Mouse (Mus musculus): ENCODE data around the gene Zswim2. TPM values are rescaled to one million over a fixed set of nuclear protein-coding genes. Genes with fewer than 3 reads are reported as not detected.
"Not testable (repeated sequence)": the region's sequence is repeated elsewhere in the genome, so short reads cannot be mapped to it uniquely, and the experiment has no call there.

Gene Zswim2
- not detected for polyA plus RNA-seq (2012; fragmentation: generic; extraction: Trizol)

DNA sequence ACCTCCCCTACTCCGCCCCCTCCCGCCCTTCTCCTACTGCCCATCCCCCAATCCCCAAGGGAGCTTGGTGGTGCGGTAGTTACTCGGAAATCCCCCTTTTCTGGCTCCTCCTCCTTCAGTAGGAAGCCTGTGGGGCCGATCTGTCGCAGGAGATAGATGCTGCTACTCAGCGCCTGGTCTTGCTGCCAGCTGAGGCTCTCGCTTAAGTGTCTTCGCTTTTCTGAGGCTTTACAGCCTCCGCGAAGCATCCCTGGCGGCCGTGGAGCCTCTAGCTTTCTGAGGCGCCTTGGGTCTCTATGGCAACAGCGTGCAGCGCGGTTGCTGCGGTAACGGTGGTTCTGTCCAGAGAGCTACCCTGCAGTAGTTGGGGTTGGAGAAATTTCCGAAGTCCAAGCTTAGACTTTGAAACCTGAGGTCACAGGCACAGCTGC, at the start of gene Zswim2:
Gene Zswim2, minus strand, starts transcription at position 298 of the 431 bp plus-strand sequence.
- H3K79me2 ChIP-seq (ENCODE audit: control insufficient read depth, insufficient read depth): no peaks in the 10 kb centered on the region
- no peak within 1 kb of the TSS for H3ac ChIP-seq (ENCODE audit: control insufficient read depth, insufficient read length)
- no peak for TF ChIP-seq SRF (IDR thresholded peaks at IDR 0.05; ENCODE audit: control insufficient read depth, insufficient read length, low read depth)
- TF ChIP-seq TCF3 (IDR thresholded peaks at IDR 0.05; ENCODE audit: insufficient read length, low read depth): no peak
- TF ChIP-seq MYOG (IDR thresholded peaks at IDR 0.05; ENCODE audit: control insufficient read depth in 1 of 3, insufficient read depth in 1 of 3, insufficient read length in 2 of 3, low read depth in 2 of 3): no peak
- TF ChIP-seq E2F4 (IDR thresholded peaks at IDR 0.05; ENCODE audit: insufficient read depth): no peak
- no peak for TF ChIP-seq MAX (IDR thresholded peaks at IDR 0.05; ENCODE audit: low read depth)
- TF ChIP-seq TCF12 (IDR thresholded peaks at IDR 0.05; ENCODE audit: insufficient read depth, poor library complexity, severe bottlenecking): no peak
- TF ChIP-seq MYOD1 (IDR thresholded peaks at IDR 0.05; ENCODE audit: control insufficient read depth in 1 of 3, insufficient read length in 2 of 3, low read depth in 2 of 3): no peak
- TF ChIP-seq REST (IDR thresholded peaks at IDR 0.05; ENCODE audit: insufficient read depth, insufficient read length): no peak
- no peaks in the 10 kb centered on the region for H3K36me3 ChIP-seq (ENCODE audit: control insufficient read depth, insufficient read depth)
- peak within 1 kb of the TSS; percentile 50 for H3K4me2 ChIP-seq (ENCODE audit: low read depth)
- H3K27me3 ChIP-seq (ENCODE audit: control insufficient read depth, insufficient read depth, insufficient read length): no peaks in the 10 kb centered on the region
- no peak within 1 kb of the TSS for H3K4me3 ChIP-seq

DNA sequence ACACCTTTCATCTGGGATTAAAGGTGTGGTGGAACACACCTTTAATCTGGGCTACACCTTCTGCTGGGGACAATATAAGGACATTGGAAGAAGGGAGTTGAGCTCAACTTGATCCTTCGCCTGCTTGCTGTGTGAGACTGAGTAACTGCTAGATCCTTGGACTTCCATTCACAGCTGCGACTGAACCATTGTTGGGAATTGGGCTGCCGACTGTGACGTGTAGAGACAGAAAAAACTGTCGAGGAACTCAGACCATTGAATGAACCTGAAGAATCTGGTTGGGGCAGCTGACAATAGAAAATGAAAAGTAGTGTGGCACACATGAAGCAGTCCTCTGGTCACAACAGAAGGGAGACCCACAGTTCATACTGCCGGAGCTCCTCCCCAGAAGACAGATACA, 49.2 kb upstream of the Zswim2 start, which contains the start of gene Gm13691:
Gene Gm13691, plus strand, starts transcription at position 301 of the 400 bp plus-strand sequence.
- H3K4me3 ChIP-seq; H3K27me3 ChIP-seq (ENCODE audit: control insufficient read depth, insufficient read depth, insufficient read length); H3ac ChIP-seq (ENCODE audit: control insufficient read depth, insufficient read length); H3K79me2 ChIP-seq (ENCODE audit: control insufficient read depth, insufficient read depth); H3K4me2 ChIP-seq (ENCODE audit: low read depth); H3K36me3 ChIP-seq (ENCODE audit: control insufficient read depth, insufficient read depth): not testable (repeated sequence)

DNA sequence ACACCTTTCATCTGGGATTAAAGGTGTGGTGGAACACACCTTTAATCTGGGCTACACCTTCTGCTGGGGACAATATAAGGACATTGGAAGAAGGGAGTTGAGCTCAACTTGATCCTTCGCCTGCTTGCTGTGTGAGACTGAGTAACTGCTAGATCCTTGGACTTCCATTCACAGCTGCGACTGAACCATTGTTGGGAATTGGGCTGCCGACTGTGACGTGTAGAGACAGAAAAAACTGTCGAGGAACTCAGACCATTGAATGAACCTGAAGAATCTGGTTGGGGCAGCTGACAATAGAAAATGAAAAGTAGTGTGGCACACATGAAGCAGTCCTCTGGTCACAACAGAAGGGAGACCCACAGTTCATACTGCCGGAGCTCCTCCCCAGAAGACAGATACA, 43.4 kb upstream of the Zswim2 start, which contains the start of gene Gm13697:
Gene Gm13697, plus strand, starts transcription at position 301 of the 400 bp plus-strand sequence.
- not testable (repeated sequence) for H3K4me3 ChIP-seq; H3K27me3 ChIP-seq (ENCODE audit: control insufficient read depth, insufficient read depth, insufficient read length); H3K79me2 ChIP-seq (ENCODE audit: control insufficient read depth, insufficient read depth); H3K36me3 ChIP-seq (ENCODE audit: control insufficient read depth, insufficient read depth); H3ac ChIP-seq (ENCODE audit: control insufficient read depth, insufficient read length); H3K4me2 ChIP-seq (ENCODE audit: low read depth)

DNA sequence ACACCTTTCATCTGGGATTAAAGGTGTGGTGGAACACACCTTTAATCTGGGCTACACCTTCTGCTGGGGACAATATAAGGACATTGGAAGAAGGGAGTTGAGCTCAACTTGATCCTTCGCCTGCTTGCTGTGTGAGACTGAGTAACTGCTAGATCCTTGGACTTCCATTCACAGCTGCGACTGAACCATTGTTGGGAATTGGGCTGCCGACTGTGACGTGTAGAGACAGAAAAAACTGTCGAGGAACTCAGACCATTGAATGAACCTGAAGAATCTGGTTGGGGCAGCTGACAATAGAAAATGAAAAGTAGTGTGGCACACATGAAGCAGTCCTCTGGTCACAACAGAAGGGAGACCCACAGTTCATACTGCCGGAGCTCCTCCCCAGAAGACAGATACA, 37.6 kb upstream of the Zswim2 start, which contains the start of gene Gm13694:
Gene Gm13694, plus strand, starts transcription at position 301 of the 400 bp plus-strand sequence.
- H3ac ChIP-seq (ENCODE audit: control insufficient read depth, insufficient read length); H3K27me3 ChIP-seq (ENCODE audit: control insufficient read depth, insufficient read depth, insufficient read length); H3K79me2 ChIP-seq (ENCODE audit: control insufficient read depth, insufficient read depth); H3K4me2 ChIP-seq (ENCODE audit: low read depth); H3K4me3 ChIP-seq; H3K36me3 ChIP-seq (ENCODE audit: control insufficient read depth, insufficient read depth): not testable (repeated sequence)

DNA sequence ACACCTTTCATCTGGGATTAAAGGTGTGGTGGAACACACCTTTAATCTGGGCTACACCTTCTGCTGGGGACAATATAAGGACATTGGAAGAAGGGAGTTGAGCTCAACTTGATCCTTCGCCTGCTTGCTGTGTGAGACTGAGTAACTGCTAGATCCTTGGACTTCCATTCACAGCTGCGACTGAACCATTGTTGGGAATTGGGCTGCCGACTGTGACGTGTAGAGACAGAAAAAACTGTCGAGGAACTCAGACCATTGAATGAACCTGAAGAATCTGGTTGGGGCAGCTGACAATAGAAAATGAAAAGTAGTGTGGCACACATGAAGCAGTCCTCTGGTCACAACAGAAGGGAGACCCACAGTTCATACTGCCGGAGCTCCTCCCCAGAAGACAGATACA, 31.8 kb upstream of the Zswim2 start, which contains the start of gene Gm13696:
Gene Gm13696, plus strand, starts transcription at position 301 of the 400 bp plus-strand sequence.
- H3ac ChIP-seq (ENCODE audit: control insufficient read depth, insufficient read length): not testable (repeated sequence)

DNA sequence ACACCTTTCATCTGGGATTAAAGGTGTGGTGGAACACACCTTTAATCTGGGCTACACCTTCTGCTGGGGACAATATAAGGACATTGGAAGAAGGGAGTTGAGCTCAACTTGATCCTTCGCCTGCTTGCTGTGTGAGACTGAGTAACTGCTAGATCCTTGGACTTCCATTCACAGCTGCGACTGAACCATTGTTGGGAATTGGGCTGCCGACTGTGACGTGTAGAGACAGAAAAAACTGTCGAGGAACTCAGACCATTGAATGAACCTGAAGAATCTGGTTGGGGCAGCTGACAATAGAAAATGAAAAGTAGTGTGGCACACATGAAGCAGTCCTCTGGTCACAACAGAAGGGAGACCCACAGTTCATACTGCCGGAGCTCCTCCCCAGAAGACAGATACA, 26.0 kb upstream of the Zswim2 start, which contains the start of gene Gm13695:
Gene Gm13695, plus strand, starts transcription at position 301 of the 400 bp plus-strand sequence.
- not testable (repeated sequence) for H3K4me2 ChIP-seq (ENCODE audit: low read depth); H3K4me3 ChIP-seq; H3ac ChIP-seq (ENCODE audit: control insufficient read depth, insufficient read length); H3K79me2 ChIP-seq (ENCODE audit: control insufficient read depth, insufficient read depth); H3K36me3 ChIP-seq (ENCODE audit: control insufficient read depth, insufficient read depth); H3K27me3 ChIP-seq (ENCODE audit: control insufficient read depth, insufficient read depth, insufficient read length)

More for the DNA sequence above, 31.8 kb upstream of the Zswim2 start, which contains the start of gene Gm13696:
- not testable (repeated sequence) for H3K4me3 ChIP-seq; H3K79me2 ChIP-seq (ENCODE audit: control insufficient read depth, insufficient read depth); H3K27me3 ChIP-seq (ENCODE audit: control insufficient read depth, insufficient read depth, insufficient read length); H3K4me2 ChIP-seq (ENCODE audit: low read depth); H3K36me3 ChIP-seq (ENCODE audit: control insufficient read depth, insufficient read depth)

DNA sequence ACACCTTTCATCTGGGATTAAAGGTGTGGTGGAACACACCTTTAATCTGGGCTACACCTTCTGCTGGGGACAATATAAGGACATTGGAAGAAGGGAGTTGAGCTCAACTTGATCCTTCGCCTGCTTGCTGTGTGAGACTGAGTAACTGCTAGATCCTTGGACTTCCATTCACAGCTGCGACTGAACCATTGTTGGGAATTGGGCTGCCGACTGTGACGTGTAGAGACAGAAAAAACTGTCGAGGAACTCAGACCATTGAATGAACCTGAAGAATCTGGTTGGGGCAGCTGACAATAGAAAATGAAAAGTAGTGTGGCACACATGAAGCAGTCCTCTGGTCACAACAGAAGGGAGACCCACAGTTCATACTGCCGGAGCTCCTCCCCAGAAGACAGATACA, 20.2 kb upstream of the Zswim2 start, which contains the start of gene Gm13693:
Gene Gm13693, plus strand, starts transcription at position 301 of the 400 bp plus-strand sequence.
- not testable (repeated sequence) for H3K4me2 ChIP-seq (ENCODE audit: low read depth); H3K79me2 ChIP-seq (ENCODE audit: control insufficient read depth, insufficient read depth); H3K27me3 ChIP-seq (ENCODE audit: control insufficient read depth, insufficient read depth, insufficient read length); H3K36me3 ChIP-seq (ENCODE audit: control insufficient read depth, insufficient read depth); H3K4me3 ChIP-seq; H3ac ChIP-seq (ENCODE audit: control insufficient read depth, insufficient read length)

DNA sequence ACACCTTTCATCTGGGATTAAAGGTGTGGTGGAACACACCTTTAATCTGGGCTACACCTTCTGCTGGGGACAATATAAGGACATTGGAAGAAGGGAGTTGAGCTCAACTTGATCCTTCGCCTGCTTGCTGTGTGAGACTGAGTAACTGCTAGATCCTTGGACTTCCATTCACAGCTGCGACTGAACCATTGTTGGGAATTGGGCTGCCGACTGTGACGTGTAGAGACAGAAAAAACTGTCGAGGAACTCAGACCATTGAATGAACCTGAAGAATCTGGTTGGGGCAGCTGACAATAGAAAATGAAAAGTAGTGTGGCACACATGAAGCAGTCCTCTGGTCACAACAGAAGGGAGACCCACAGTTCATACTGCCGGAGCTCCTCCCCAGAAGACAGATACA, 14.4 kb upstream of the Zswim2 start, which contains the start of gene Gm13698:
Gene Gm13698, plus strand, starts transcription at position 301 of the 400 bp plus-strand sequence.
- H3K4me3 ChIP-seq; H3K27me3 ChIP-seq (ENCODE audit: control insufficient read depth, insufficient read depth, insufficient read length); H3K36me3 ChIP-seq (ENCODE audit: control insufficient read depth, insufficient read depth); H3ac ChIP-seq (ENCODE audit: control insufficient read depth, insufficient read length); H3K4me2 ChIP-seq (ENCODE audit: low read depth); H3K79me2 ChIP-seq (ENCODE audit: control insufficient read depth, insufficient read depth): not testable (repeated sequence)
